Mouse (Mus musculus) G1E (cell line): ENCODE results near the gene Arhgap31.

Experiments used
- CTCF ChIP-seq: IDR thresholded peaks from 2 replicates; pipeline ENCODE4 v1.5.1; 2012; ENCODE audit warnings: low read depth, low read length, inconsistent platforms, mixed read lengths
- GATA1 ChIP-seq: IDR thresholded peaks from 2 replicates; pipeline ENCODE4 v1.6.1; 2012; ENCODE audit warnings: borderline replicate concordance, low read length, inconsistent platforms, mixed read lengths
- POLR2AphosphoS5 ChIP-seq: IDR thresholded peaks from 2 replicates; pipeline ENCODE4 v1.6.1; 2012; ENCODE audit warnings: low read depth, low read length, inconsistent platforms; ENCODE audit not compliant: insufficient replicate concordance
- TAL1 ChIP-seq: conservative IDR thresholded peaks from 2 replicates; pipeline ENCODE4 v1.6.1; 2012; ENCODE audit warnings: low read depth, low read length, inconsistent platforms, mixed read lengths

GRCm38 (mm10) chr16:38636682-38637081 lies 76.4 kb downstream of the Arhgap31 start:
- TF ChIP-seq POLR2AphosphoS5 (no peak), CTCF (no peak), GATA1 (no peak), TAL1 (no peak)
